Mouse (Mus musculus): ENCODE results near the gene Bhmt2. TPM values are rescaled to one million over a fixed set of nuclear protein-coding genes. Genes with fewer than 3 reads are reported as not detected.
A peak's percentile ranks its signal among the peaks of the same experiment; 100 is the strongest.

Bhmt2 gene
- 0.11 TPM in 1 of 2 replicates, not detected in the other for polyA plus RNA-seq (2014; fragmentation: Nextera tagmentation; extraction: Ambion mirVana)

DNA sequence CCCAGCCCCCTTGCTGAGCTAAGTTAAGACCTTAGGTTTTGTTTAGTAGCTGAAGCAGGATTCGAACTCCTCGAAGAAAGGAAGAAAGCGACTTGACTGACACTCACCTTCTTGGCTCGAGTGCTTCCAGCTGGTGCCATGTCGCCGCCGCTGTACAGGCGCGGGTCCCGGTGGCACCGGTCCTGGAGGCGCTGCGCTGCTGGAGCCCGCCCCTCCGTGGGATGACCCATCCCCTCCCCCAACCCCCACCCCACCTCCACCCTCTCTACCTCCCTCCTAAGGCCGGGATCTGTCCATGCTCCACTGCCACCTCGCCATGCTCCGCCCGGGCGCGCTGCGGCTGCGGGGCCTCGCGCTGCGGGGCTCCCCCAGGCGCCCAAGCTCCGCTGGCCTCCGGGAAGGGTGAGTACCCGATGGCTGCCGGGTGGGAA is at the start of gene Bhmt2, which contains the start of gene Dmgdh:
Gene Bhmt2, minus strand, starts transcription at position 172 of the 431 bp plus-strand sequence.
Gene Dmgdh, plus strand, starts transcription at position 303 of the 431 bp plus-strand sequence.
- Histone ChIP-seq H3K4me3 (ENCODE audit: low read depth, low read length) (peak within 1 kb of the TSS; percentile 8; the same call in 1 of the 2 replicates), H3K27ac (ENCODE audit: low read depth, low read length) (no peak within 1 kb of the TSS), H3K4me1 (replicated peaks; ENCODE audit: control insufficient read depth, insufficient read depth, low read length) (0 out of 2 replicates have a peak, but pooled peaks cover 3% of the 10 kb centered on the region), H3K36me3 (ENCODE audit: control insufficient read depth, insufficient read depth, low read length) (no peaks in the 10 kb centered on the region), H3K9me3 (ENCODE audit: control insufficient read depth, low read length) (no peaks in the 10 kb centered on the region), H3K4me2 (replicated peaks; ENCODE audit: low read depth, low read length) (0 out of 2 replicates have a peak within 1 kb of the TSS, but pooled peaks have one; percentile 5), H3K27me3 (ENCODE audit: control insufficient read depth, insufficient read depth, low read length) (peaks cover 10% of the 10 kb centered on the region), H3K9ac (ENCODE audit: low read depth, low read length) (no peak within 1 kb of the TSS)
- WGBS: 6% methylated on average over 20 of the region's 31 CpGs
- ATAC-seq (ENCODE audit: low FRiP score) (no peak), DNase-seq (ENCODE audit: low spot score) (no peak)

DNA sequence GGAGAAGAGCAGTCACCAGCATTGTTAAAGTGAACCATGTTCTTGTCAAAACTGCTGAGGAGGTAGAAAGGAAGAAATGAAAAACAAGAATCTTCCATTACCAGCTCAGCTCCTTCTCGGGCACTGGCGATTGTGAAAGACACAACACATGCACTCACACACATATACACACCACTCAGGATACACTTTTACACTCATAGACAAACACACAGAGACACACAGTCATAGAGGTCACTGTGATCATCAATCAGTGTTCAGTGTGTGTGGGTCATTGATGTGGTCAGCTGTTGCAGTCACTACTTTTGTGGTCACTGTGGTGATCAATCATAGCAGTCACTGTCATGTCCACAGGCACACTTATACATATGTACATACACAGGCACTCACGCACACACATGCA is 49.4 kb upstream of the Bhmt2 start:
- Histone ChIP-seq H3K9me3 (ENCODE audit: control insufficient read depth, low read length) (no peaks in the 10 kb centered on the region), H3K36me3 (ENCODE audit: control insufficient read depth, insufficient read depth, low read length) (no peaks in the 10 kb centered on the region), H3K4me1 (replicated peaks; ENCODE audit: control insufficient read depth, insufficient read depth, low read length) (no peaks in the 10 kb centered on the region), H3K9ac (ENCODE audit: low read depth, low read length) (no peak overlapping the region), H3K4me2 (replicated peaks; ENCODE audit: low read depth, low read length) (no peak overlapping the region), H3K27me3 (ENCODE audit: control insufficient read depth, insufficient read depth, low read length) (no peaks in the 10 kb centered on the region), H3K27ac (ENCODE audit: low read depth, low read length) (no peak overlapping the region), H3K4me3 (ENCODE audit: low read depth, low read length) (no peak overlapping the region)
- WGBS: 88% methylated on average over 3 of the region's 3 CpGs
- no peak for ATAC-seq (ENCODE audit: low FRiP score)
- no peak for DNase-seq (ENCODE audit: low spot score)

DNA sequence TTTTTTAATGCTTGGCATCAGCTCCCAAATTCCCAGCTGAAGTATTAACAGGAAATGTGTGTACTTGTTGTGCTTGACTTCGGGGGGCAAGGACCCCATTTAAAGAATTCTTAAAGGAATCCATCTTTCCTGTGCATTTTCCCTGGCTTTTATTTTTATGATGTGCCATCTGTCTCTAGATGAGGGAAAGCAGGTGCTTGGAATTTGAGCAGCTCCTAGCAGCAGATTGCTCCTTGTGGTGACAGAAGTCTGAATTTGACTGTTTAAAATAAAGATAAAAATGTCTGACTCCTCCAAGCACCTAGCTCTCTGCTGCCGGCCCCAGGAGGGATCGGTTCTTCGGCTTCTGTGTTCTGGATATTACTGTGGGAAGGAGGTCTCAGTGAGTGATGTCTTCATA is 47.8 kb upstream of the Bhmt2 start:
- WGBS: 82% methylated on average over 4 of the region's 4 CpGs
- DNase-seq (ENCODE audit: low spot score): no peak

DNA sequence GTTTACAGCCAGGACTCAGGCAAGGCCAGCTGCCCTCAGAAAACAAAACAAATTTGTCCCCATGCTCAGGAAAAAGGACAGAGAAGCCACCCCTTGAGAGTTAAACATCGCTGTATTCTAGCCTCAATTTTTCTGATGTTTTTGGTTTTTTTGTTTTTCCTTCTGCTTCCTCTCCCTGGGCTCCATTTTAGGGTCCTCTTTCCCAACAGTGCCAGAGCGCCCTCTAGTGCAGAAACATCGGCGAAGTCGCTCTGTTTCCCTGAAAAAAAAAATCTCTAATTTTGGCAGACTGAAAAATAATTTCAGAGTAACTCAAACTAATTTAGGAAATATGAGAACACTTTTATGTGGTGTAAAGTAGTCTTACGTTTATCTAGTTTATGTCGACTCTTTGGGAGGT is 44.8 kb upstream of the Bhmt2 start:
- Histone ChIP-seq H3K4me2 (replicated peaks; ENCODE audit: low read depth, low read length) (no peak overlapping the region), H3K4me3 (ENCODE audit: low read depth, low read length) (no peak overlapping the region), H3K27me3 (ENCODE audit: control insufficient read depth, insufficient read depth, low read length) (no peaks in the 10 kb centered on the region), H3K9ac (ENCODE audit: low read depth, low read length) (no peak overlapping the region), H3K9me3 (ENCODE audit: control insufficient read depth, low read length) (no peaks in the 10 kb centered on the region), H3K36me3 (ENCODE audit: control insufficient read depth, insufficient read depth, low read length) (no peaks in the 10 kb centered on the region), H3K27ac (ENCODE audit: low read depth, low read length) (no peak overlapping the region), H3K4me1 (replicated peaks; ENCODE audit: control insufficient read depth, insufficient read depth, low read length) (no peaks in the 10 kb centered on the region)
- WGBS: 6% methylated on average over 7 of the region's 7 CpGs
- DNase-seq (ENCODE audit: low spot score): peak; percentile 86
- ATAC-seq (ENCODE audit: low FRiP score): no peak

More for the DNA sequence above, 47.8 kb upstream of the Bhmt2 start:
- no peaks in the 10 kb centered on the region for H3K4me1 ChIP-seq (replicated peaks; ENCODE audit: control insufficient read depth, insufficient read depth, low read length)
- no peak for ATAC-seq (ENCODE audit: low FRiP score)
- no peak overlapping the region for H3K9ac ChIP-seq (ENCODE audit: low read depth, low read length)
- H3K36me3 ChIP-seq (ENCODE audit: control insufficient read depth, insufficient read depth, low read length): no peaks in the 10 kb centered on the region
- no peak overlapping the region for H3K4me3 ChIP-seq (ENCODE audit: low read depth, low read length)
- H3K4me2 ChIP-seq (replicated peaks; ENCODE audit: low read depth, low read length): no peak overlapping the region
- no peak overlapping the region for H3K27ac ChIP-seq (ENCODE audit: low read depth, low read length)
- no peaks in the 10 kb centered on the region for H3K27me3 ChIP-seq (ENCODE audit: control insufficient read depth, insufficient read depth, low read length)
- no peaks in the 10 kb centered on the region for H3K9me3 ChIP-seq (ENCODE audit: control insufficient read depth, low read length)

GRCm38 (mm10) chr13:93717113-93717512 is 43.0 kb upstream of the Bhmt2 start:
- H3K9me3 ChIP-seq (ENCODE audit: control insufficient read depth, low read length): no peaks in the 10 kb centered on the region
- no peak overlapping the region for H3K4me3 ChIP-seq (ENCODE audit: low read depth, low read length)
- H3K4me2 ChIP-seq (replicated peaks; ENCODE audit: low read depth, low read length): no peak overlapping the region
- DNase-seq (ENCODE audit: low spot score) (peak; percentile 13), ATAC-seq (ENCODE audit: low FRiP score) (no peak)
- no peaks in the 10 kb centered on the region for H3K36me3 ChIP-seq (ENCODE audit: control insufficient read depth, insufficient read depth, low read length)
- H3K4me1 ChIP-seq (replicated peaks; ENCODE audit: control insufficient read depth, insufficient read depth, low read length): no peaks in the 10 kb centered on the region
- WGBS: 50% methylated on average over 7 of the region's 7 CpGs
- no peak overlapping the region for H3K27ac ChIP-seq (ENCODE audit: low read depth, low read length)
- no peak overlapping the region for H3K9ac ChIP-seq (ENCODE audit: low read depth, low read length)
- H3K27me3 ChIP-seq (ENCODE audit: control insufficient read depth, insufficient read depth, low read length): no peaks in the 10 kb centered on the region

DNA sequence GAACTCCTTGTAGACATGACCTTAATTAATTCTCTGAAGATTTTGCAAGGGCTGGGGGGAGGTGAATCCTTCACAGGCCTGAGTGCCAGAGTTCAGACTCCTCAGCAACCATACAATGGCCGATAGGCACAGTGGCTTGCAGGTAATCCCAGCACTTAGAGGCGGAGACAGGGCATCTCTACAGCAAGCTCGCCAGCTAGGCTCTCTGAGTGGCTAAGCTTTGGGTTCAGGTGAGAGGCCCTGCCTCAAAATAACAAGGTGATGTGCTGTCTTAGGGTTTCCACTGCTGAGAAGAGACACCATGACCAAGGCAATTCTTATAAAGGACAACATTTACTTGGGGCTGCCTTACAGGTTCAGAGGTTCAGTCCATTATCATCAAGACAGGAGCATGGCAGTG is 39.7 kb upstream of the Bhmt2 start:
- 86% methylated on average over 3 of the region's 3 CpGs for WGBS
- ATAC-seq (ENCODE audit: low FRiP score) (no peak), DNase-seq (ENCODE audit: low spot score) (no peak)
- H3K9ac ChIP-seq (ENCODE audit: low read depth, low read length): no peak overlapping the region
- H3K4me3 ChIP-seq (ENCODE audit: low read depth, low read length): no peak overlapping the region
- no peaks in the 10 kb centered on the region for H3K4me1 ChIP-seq (replicated peaks; ENCODE audit: control insufficient read depth, insufficient read depth, low read length)
- H3K36me3 ChIP-seq (ENCODE audit: control insufficient read depth, insufficient read depth, low read length): no peaks in the 10 kb centered on the region
- no peak overlapping the region for H3K27ac ChIP-seq (ENCODE audit: low read depth, low read length)
- no peaks in the 10 kb centered on the region for H3K9me3 ChIP-seq (ENCODE audit: control insufficient read depth, low read length)
- H3K4me2 ChIP-seq (replicated peaks; ENCODE audit: low read depth, low read length): no peak overlapping the region
- no peaks in the 10 kb centered on the region for H3K27me3 ChIP-seq (ENCODE audit: control insufficient read depth, insufficient read depth, low read length)

DNA sequence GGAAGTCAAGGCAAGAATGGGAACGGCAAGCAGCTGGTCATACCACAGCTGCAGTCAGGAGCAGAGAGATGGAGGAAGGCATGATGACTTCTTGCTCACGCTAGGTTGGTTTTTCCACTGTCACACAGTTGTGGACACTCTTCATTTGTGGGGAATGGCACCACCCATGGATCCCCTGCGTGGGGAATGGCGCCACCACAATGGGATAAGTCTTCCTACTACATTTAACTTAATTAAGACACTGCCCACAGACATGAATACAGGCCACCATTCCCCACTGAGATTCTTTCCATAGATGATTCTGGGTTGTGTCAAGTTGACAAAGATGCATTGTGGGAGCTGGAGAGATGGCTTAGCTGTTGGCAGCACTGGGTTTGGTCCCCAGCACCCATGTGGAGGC is 38.3 kb upstream of the Bhmt2 start:
- Histone ChIP-seq H3K27me3 (ENCODE audit: control insufficient read depth, insufficient read depth, low read length) (no peaks in the 10 kb centered on the region), H3K9ac (ENCODE audit: low read depth, low read length) (no peak overlapping the region), H3K27ac (ENCODE audit: low read depth, low read length) (no peak overlapping the region), H3K4me3 (ENCODE audit: low read depth, low read length) (no peak overlapping the region), H3K36me3 (ENCODE audit: control insufficient read depth, insufficient read depth, low read length) (no peaks in the 10 kb centered on the region), H3K4me1 (replicated peaks; ENCODE audit: control insufficient read depth, insufficient read depth, low read length) (no peaks in the 10 kb centered on the region), H3K4me2 (replicated peaks; ENCODE audit: low read depth, low read length) (no peak overlapping the region), H3K9me3 (ENCODE audit: control insufficient read depth, low read length) (no peaks in the 10 kb centered on the region)
- ATAC-seq (ENCODE audit: low FRiP score) (no peak), DNase-seq (ENCODE audit: low spot score) (no peak)
- 95% methylated on average over 4 of the region's 4 CpGs for WGBS

- Histone ChIP-seq H3K4me1 (replicated peaks; ENCODE audit: control insufficient read depth, insufficient read depth, low read length) (no peaks in the 10 kb centered on the region), H3K27ac (ENCODE audit: low read depth, low read length) (no peak overlapping the region), H3K36me3 (ENCODE audit: control insufficient read depth, insufficient read depth, low read length) (no peaks in the 10 kb centered on the region), H3K4me3 (ENCODE audit: low read depth, low read length) (no peak overlapping the region), H3K27me3 (ENCODE audit: control insufficient read depth, insufficient read depth, low read length) (no peaks in the 10 kb centered on the region), H3K9ac (ENCODE audit: low read depth, low read length) (no peak overlapping the region), H3K9me3 (ENCODE audit: control insufficient read depth, low read length) (no peaks in the 10 kb centered on the region), H3K4me2 (replicated peaks; ENCODE audit: low read depth, low read length) (no peak overlapping the region)
- ATAC-seq (ENCODE audit: low FRiP score): no peak
- DNase-seq (ENCODE audit: low spot score): no peak
- WGBS: 90% methylated on average over 4 of the region's 4 CpGs
These were observed 37.1 kb upstream of the Bhmt2 start for GRCm38 (mm10) chr13:93711226-93711625.

- ATAC-seq (ENCODE audit: low FRiP score): no peak
These were observed 36.2 kb upstream of the Bhmt2 start for GRCm38 (mm10) chr13:93710325-93710724.

More at GRCm38 (mm10) chr13:93710325-93710724, 36.2 kb upstream of the Bhmt2 start:
- H3K4me1 ChIP-seq (replicated peaks; ENCODE audit: control insufficient read depth, insufficient read depth, low read length): no peaks in the 10 kb centered on the region
- no peak overlapping the region for H3K27ac ChIP-seq (ENCODE audit: low read depth, low read length)
- no peaks in the 10 kb centered on the region for H3K27me3 ChIP-seq (ENCODE audit: control insufficient read depth, insufficient read depth, low read length)
- H3K36me3 ChIP-seq (ENCODE audit: control insufficient read depth, insufficient read depth, low read length): no peaks in the 10 kb centered on the region
- H3K9me3 ChIP-seq (ENCODE audit: control insufficient read depth, low read length): no peaks in the 10 kb centered on the region
- DNase-seq (ENCODE audit: low spot score): no peak
- H3K4me2 ChIP-seq (replicated peaks; ENCODE audit: low read depth, low read length): no peak overlapping the region
- H3K9ac ChIP-seq (ENCODE audit: low read depth, low read length): no peak overlapping the region
- 89% methylated on average over 4 of the region's 4 CpGs for WGBS
- no peak overlapping the region for H3K4me3 ChIP-seq (ENCODE audit: low read depth, low read length)

Measured in hindbrain, embryonic 11.5 days (tissue).